Mouse (Mus musculus) intestine, embryonic 15.5 days (tissue): ENCODE data around the gene Hapln4. TPM values are rescaled to one million over a fixed set of nuclear protein-coding genes. Genes with fewer than 3 reads are reported as not detected.

Experiments used
- ATAC-seq: fragments of 200-750 bp; cut with Nextera tagmentation; 2 replicates; pipeline ENCODE4 v1.8.0; 2017; ENCODE audit warnings: moderate TSS enrichment, moderate library complexity
- H3K27ac ChIP-seq: fragments of 300-500 bp; sonication (generic); 2 replicates; pipeline ENCODE4 v1.5.1; 2015; ENCODE audit warnings: mild to moderate bottlenecking, inconsistent platforms
- H3K27me3 ChIP-seq: fragments of 300-500 bp; sonication (generic); replicated peaks from 2 replicates; pipeline ENCODE4 v1.6.1; 2015; ENCODE audit warnings: inconsistent platforms
- H3K36me3 ChIP-seq: fragments of 300-500 bp; sonication (generic); 2 replicates; pipeline ENCODE4 v1.6.1; 2015; ENCODE audit warnings: inconsistent platforms
- H3K4me1 ChIP-seq: fragments of 300-500 bp; sonication (generic); replicated peaks from 2 replicates; pipeline ENCODE4 v1.6.1; 2015; ENCODE audit warnings: inconsistent platforms
- H3K4me2 ChIP-seq: fragments of 300-500 bp; sonication (generic); replicated peaks from 2 replicates; pipeline ENCODE4 v1.6.1; 2015; ENCODE audit warnings: mild to moderate bottlenecking, inconsistent platforms
- H3K4me3 ChIP-seq: fragments of 300-500 bp; sonication (generic); replicated peaks from 2 replicates; pipeline ENCODE4 v1.5.1; 2015; ENCODE audit warnings: inconsistent platforms
- H3K9ac ChIP-seq: fragments of 300-500 bp; sonication (generic); 2 replicates; pipeline ENCODE4 v1.6.1; 2015; ENCODE audit warnings: inconsistent platforms
- H3K9me3 ChIP-seq: fragments of 300-500 bp; sonication (generic); 2 replicates; pipeline ENCODE4 v1.6.1; 2016; ENCODE audit warnings: inconsistent platforms
- WGBS: fragments of 180-500 bp; shearing (Covaris S2); methylation state at CpG from one replicate; pipeline ENCODE4 v1.1.7; 2015; 5-methylcytosine and 5-hydroxymethylcytosine counted together
- polyA plus RNA-seq: library from polyadenylated mRNA; unstranded; fragments of >200 nt; fragmentation: Nextera tagmentation; extraction: Ambion mirVana; gene quantifications from 2 replicates; pipeline ENCODE4 v1.2.1, GENCODE M21; 2015

Gene Hapln4
- polyA plus RNA-seq, 1 experiment from 2014 or later, result 0.06 TPM

DNA sequence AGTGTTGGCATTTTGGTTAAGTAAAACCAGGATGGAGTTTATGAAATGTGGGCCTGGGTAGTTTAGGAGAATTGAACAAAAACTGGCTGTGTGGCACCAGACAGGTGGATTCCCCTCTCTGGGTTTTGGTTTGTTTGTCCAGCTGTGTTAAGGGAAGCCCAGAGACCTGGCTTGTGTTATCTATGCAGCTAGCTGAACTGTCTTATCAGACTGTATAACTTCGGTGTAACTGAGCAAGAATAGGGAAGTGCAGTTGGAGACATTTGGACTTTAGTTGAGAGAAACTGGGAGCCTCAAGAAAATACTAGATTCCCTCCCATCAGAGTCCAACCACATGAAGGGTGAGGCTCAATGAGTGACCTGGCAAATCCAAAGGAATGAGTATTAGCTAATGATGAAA is 9.6 kb upstream of the Hapln4 start:
- Histone ChIP-seq H3K4me2 (peak overlapping the region; percentile 55), H3K36me3 (peaks cover 4% of the 10 kb centered on the region; the same call in 1 of the 2 replicates), H3K27me3 (no peaks in the 10 kb centered on the region), H3K9me3 (no peaks in the 10 kb centered on the region), H3K27ac (peak overlapping the region; percentile 57), H3K4me1 (peaks cover 4% of the 10 kb centered on the region), H3K9ac (no peak overlapping the region), H3K4me3 (no peak overlapping the region)
- WGBS, result 58% methylated on average over 1 of the region's 1 CpGs
- peak; percentile 64 for ATAC-seq

DNA sequence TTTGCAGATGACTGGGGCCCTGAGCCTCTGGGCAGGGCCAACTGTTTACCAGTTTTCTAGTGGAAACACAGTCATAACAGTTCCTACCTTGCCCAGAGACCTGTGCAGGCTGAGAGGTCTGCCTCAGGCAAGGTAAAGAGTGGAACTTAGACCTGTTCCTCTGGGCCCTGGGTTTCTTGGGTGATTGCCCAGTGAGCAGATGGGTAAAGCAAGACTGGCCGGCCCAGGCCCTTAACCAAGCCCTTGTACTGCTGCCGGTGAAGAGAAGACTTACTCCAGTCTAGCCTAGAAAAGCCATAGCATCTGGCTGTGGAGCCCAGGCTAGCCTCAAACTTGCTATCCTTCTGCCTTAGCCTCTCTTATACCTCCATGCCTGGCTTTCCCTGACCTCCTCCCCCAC is 1.3 kb upstream of the Hapln4 start:
- Histone ChIP-seq H3K27ac (no peak overlapping the region), H3K4me3 (no peak overlapping the region), H3K4me1 (peaks cover 14% of the 10 kb centered on the region), H3K36me3 (no peaks in the 10 kb centered on the region), H3K9ac (no peak overlapping the region), H3K9me3 (no peaks in the 10 kb centered on the region), H3K27me3 (peaks cover 55% of the 10 kb centered on the region), H3K4me2 (no peak overlapping the region)
- ATAC-seq, result no peak
- WGBS, result 88% methylated on average over 2 of the region's 2 CpGs

DNA sequence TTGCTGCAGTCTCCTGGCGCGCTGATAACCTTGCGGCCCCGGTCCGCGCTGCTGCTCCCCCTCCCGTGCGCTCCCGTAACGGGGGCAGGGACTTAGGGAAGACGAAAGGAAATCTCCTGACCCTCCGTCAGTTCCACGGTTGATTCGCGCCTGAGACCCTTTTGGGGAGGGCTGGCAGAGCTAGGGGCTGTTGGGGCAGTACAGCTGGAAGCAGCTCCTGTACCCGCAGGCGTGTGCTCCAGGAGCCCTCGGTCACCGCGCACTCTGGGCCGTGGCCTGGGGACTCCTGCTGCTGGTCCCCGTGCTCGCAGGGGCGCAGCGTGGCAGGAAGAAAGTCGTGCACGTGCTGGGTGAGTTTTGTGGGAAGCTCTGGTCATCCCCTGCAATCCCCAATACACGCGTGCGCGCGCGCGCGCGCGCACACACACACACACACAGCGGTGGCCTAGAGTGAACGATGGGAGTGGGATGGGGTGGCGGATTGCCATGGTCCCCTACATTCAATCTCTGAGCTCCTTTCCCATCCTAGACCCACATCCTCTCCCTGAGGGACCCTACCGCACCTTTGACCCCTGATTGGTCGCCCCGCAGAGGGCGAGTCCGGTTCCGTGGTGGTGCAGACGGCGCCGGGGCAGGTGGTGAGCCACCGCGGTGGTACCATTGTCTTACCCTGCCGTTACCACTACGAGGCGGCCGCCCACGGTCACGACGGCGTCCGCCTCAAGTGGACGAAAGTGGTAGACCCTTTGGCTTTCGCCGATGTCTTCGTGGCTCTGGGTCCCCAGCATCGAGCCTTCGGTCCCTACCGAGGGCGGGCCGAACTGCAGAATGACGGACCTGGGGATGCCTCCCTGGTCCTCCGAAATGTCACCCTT is 1.2 kb downstream of the Hapln4 start:
- ATAC-seq, result no peak
- Histone ChIP-seq H3K27me3 (peaks cover 79% of the 10 kb centered on the region), H3K36me3 (no peaks in the 10 kb centered on the region), H3K4me1 (peaks cover 23% of the 10 kb centered on the region), H3K9me3 (no peaks in the 10 kb centered on the region), H3K27ac (no peak overlapping the region), H3K4me2 (peak overlapping the region; percentile 68), H3K4me3 (peak overlapping the region; percentile 28), H3K9ac (0 out of 2 replicates have a peak overlapping the region, but pooled peaks have one; percentile 16)
- WGBS, result 2% methylated on average over 63 of the region's 71 CpGs

DNA sequence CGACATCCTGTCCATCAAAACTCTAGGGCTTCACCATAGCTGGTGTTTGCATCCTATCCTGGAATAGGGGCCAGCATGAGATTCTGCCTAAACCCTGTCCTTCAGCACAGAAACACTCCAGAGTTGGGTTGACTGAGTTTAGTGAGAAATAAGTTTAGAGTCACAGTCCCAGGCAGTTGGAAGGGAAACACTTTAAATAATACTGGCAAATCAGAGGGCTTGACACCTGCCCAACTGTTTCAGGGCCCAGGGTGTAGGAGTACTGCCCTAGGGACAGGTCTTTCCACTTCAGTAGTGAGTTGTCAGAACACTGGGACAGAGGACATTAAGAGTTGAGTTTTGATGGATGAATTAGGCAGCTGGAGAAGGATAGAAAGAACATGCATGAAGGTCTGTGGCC is 2.9 kb downstream of the Hapln4 start:
- Histone ChIP-seq H3K36me3 (no peaks in the 10 kb centered on the region), H3K4me3 (no peak overlapping the region), H3K9ac (no peak overlapping the region), H3K4me2 (no peak overlapping the region), H3K27me3 (peaks cover 96% of the 10 kb centered on the region), H3K27ac (no peak overlapping the region), H3K4me1 (peaks cover 23% of the 10 kb centered on the region), H3K9me3 (no peaks in the 10 kb centered on the region)
- 42% methylated on average over 1 of the region's 1 CpGs for WGBS
- no peak for ATAC-seq

DNA sequence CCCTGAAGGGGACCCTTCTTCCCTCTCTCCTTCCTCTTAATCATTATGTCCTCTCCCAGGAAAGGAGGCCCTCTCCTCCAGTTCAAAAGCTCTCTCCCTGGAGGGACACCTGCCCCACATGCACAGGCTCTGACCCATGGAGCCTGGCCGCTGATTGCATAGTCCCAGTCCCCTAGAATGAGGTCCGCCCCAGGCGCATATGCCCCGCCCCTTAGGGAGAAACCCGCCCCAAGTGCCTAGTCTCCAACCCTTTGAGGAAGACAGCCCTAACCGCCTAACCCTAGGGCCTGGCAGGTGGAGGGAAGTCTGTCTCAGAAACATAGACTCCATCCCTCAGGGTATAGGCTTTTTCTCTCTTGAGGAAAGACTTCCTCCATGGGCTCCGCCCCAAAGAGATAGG is 4.0 kb downstream of the Hapln4 start:
- Histone ChIP-seq H3K9ac (no peak overlapping the region), H3K27me3 (peaks cover 89% of the 10 kb centered on the region), H3K36me3 (no peaks in the 10 kb centered on the region), H3K4me2 (no peak overlapping the region), H3K9me3 (no peaks in the 10 kb centered on the region), H3K4me1 (peaks cover 23% of the 10 kb centered on the region), H3K27ac (no peak overlapping the region), H3K4me3 (no peak overlapping the region)
- ATAC-seq, result 0 out of 2 replicates have a peak, but pooled peaks have one; percentile 11
- 2% methylated on average over 7 of the region's 7 CpGs for WGBS

DNA sequence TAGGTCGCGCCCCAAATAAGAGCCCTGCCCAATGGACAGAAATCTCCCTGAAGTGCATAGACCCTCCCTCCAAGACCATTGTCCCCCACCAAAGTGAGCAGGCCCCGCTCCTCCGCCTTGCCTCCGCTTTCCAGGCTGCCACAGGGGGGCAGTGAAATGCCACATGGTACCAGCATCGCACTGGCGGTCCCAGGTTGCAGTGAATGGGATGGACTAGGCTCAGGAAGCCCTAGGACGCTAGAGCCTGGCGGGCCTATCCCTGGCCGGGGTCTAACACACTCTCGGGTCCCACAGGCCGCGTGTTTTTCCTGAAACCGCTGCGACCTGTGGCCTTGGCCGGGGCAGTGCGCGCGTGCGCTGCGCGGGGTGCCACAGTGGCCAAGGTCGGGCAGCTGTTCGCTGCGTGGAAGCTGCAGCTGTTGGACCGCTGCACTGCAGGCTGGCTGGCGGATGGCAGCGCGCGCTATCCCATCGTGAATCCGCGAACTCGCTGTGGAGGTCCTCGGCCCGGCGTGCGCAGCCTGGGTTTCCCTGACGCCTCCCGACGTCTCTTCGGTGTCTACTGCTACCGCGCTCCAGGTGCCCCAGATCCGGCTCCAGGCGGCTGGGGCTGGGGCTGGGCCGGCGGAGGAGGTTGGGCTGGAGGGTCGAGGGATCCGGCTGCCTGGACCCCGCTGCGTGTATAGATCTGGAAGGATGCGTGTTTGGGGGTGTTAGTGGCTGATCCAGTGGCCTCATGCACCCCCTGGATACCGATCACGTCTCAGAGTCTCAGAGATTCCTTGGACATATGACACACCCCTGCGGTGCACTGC is 4.8 kb downstream of the Hapln4 start:
- H3K9ac ChIP-seq, result no peak overlapping the region
- H3K4me1 ChIP-seq, result peaks cover 23% of the 10 kb centered on the region
- no peaks in the 10 kb centered on the region for H3K9me3 ChIP-seq
- WGBS, result 4% methylated on average over 56 of the region's 56 CpGs
- peak overlapping the region; percentile 25 for H3K4me3 ChIP-seq
- no peak overlapping the region for H3K27ac ChIP-seq
- no peaks in the 10 kb centered on the region for H3K36me3 ChIP-seq
- peak; percentile 52 for ATAC-seq
- peaks cover 82% of the 10 kb centered on the region for H3K27me3 ChIP-seq
- peak overlapping the region; percentile 63 for H3K4me2 ChIP-seq

DNA sequence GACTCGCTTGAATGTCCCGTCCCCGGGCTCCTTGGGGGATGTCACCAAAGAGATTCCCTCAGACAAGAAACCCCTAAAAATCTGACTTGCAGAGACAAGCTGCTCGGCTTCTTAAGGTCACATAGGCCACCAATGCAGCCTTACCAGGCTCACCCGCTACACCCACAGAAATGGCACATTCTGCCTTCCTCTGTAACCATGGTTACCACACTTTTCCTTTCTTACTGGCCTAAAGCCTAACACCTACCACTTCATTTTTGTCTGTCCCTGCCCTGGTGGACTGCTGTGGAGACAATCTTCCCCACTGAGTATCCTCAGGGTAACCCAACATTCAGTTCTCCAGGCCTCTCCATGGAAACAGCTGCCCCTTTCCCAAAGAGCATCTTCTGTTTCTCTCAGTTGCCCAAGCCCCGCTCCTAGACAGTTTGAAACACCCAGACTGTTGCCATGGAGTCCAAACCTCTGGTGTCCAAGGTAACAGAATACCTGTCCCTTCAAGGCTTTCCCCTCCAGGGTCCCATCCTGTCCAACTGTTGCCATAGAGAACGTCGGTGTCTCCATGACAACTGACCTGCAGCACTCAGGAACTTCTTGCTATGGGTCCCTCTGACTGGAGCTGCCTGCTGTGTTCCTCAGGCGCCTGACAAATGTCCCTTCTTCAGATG is 6.2 kb downstream of the Hapln4 start:
- no peak for ATAC-seq
- H3K4me1 ChIP-seq, result peaks cover 13% of the 10 kb centered on the region
- peaks cover 72% of the 10 kb centered on the region for H3K27me3 ChIP-seq
- no peak overlapping the region for H3K27ac ChIP-seq
- no peaks in the 10 kb centered on the region for H3K36me3 ChIP-seq
- H3K4me2 ChIP-seq, result no peak overlapping the region
- WGBS, result 60% methylated on average over 9 of the region's 9 CpGs
- no peak overlapping the region for H3K4me3 ChIP-seq
- H3K9ac ChIP-seq, result no peak overlapping the region
- no peaks in the 10 kb centered on the region for H3K9me3 ChIP-seq

DNA sequence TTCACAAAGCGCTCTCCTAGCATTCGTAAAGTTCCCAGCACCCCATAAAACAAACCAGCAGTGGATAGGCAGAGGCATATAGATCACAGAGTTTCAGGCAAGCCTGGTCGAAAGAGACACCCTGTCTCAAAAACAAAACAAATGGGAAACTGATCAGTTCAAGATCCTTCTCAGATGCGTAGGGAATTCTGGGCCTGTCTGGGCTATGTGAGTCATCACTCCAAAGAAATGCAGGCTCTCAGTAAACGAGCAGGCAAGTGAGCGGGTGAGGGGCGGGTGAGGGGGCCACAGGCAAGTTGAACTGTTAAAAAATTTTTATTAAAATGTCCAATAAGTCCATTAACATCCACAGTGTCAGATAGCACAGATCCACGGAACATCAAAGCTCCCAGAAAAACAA is 9.5 kb downstream of the Hapln4 start:
- Histone ChIP-seq H3K4me3 (no peak overlapping the region), H3K27me3 (peaks cover 45% of the 10 kb centered on the region), H3K9me3 (0 out of 2 replicates have a peak, but pooled peaks cover under 1% of the 10 kb centered on the region), H3K4me1 (peaks cover 6% of the 10 kb centered on the region), H3K9ac (no peak overlapping the region), H3K36me3 (no peaks in the 10 kb centered on the region), H3K4me2 (no peak overlapping the region), H3K27ac (no peak overlapping the region)
- ATAC-seq, result no peak
- 54% methylated on average over 8 of the region's 8 CpGs for WGBS

DNA sequence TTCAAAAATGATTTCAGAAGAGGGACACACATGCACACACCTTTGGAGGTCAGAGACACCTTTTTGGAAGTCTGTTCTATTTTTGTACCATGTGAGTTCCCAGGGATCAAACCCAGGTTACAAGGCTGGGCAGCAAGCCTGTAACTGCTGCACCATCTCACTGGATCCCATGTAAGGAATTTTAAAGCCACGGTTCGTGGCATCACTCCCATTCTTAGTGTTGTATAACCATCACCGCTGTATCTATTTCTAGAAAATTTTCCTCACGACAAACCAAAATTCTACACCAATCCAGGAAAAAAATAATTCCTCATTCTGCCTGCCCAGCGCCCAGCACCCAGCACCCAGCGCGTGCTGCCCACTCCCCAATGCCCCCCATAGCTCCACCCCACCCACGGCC is 16.0 kb downstream of the Hapln4 start:
- H3K4me2 ChIP-seq, result no peak overlapping the region
- peaks cover 7% of the 10 kb centered on the region for H3K27me3 ChIP-seq
- H3K9ac ChIP-seq, result no peak overlapping the region
- no peak overlapping the region for H3K4me3 ChIP-seq
- WGBS, result 70% methylated on average over 8 of the region's 8 CpGs
- H3K36me3 ChIP-seq, result no peaks in the 10 kb centered on the region
- H3K9me3 ChIP-seq, result 0 out of 2 replicates have a peak, but pooled peaks cover 2% of the 10 kb centered on the region
- H3K4me1 ChIP-seq, result no peaks in the 10 kb centered on the region
- H3K27ac ChIP-seq, result no peak overlapping the region
- no peak for ATAC-seq

DNA sequence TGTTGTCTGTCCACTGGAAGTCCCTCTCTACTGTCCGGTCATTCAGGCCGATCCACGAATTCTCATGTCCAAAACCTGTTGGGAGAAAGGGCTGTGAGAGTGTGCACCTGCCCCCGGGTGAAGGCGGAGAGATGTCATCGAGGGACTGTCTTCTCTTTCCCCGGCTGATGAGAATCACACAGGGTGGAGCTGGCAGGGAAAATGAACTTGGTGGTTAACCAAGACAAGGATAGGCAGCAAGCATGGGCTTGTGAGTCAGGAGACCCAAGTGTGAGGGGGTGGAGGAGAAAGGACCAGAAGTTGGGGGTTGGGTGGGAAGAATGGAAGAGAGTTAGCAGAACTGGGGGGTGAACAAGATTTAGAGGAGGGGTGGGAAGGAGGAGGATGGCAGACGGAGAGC is 17.0 kb downstream of the Hapln4 start:
- ATAC-seq, result no peak
- 0 out of 2 replicates have a peak, but pooled peaks cover 2% of the 10 kb centered on the region for H3K9me3 ChIP-seq
- no peak overlapping the region for H3K4me2 ChIP-seq
- no peaks in the 10 kb centered on the region for H3K36me3 ChIP-seq
- no peak overlapping the region for H3K27ac ChIP-seq
- 0 out of 2 replicates have a peak, but pooled peaks cover under 1% of the 10 kb centered on the region for H3K27me3 ChIP-seq
- WGBS, result 84% methylated on average over 8 of the region's 8 CpGs
- H3K4me1 ChIP-seq, result no peaks in the 10 kb centered on the region
- H3K4me3 ChIP-seq, result no peak overlapping the region
- no peak overlapping the region for H3K9ac ChIP-seq

DNA sequence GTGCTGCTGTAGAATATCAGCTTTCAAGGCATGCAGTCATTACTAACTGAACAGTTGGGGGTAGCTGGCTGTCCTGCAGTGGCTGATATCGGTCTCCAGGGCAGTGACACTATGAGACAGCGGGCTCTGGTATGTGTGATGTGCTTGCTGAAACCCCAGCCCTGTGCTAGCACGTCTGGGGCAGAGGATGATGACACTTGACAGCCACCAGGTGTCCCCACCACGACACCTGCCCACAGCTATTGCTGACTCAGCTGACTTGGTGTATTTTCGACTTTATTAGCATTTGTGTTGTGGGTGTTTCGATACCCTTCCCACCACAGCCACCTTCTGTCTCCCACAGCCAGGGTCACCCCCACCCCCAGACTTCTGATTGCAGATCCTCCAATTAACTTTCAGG is 21.2 kb downstream of the Hapln4 start:
- H3K9me3 ChIP-seq, result no peaks in the 10 kb centered on the region
- no peak overlapping the region for H3K4me3 ChIP-seq
- H3K36me3 ChIP-seq, result no peaks in the 10 kb centered on the region
- no peak overlapping the region for H3K9ac ChIP-seq
- no peaks in the 10 kb centered on the region for H3K4me1 ChIP-seq
- no peak overlapping the region for H3K27ac ChIP-seq
- peaks cover 5% of the 10 kb centered on the region for H3K27me3 ChIP-seq
- peak; percentile 63; the same call in 1 of the 2 replicates for ATAC-seq
- H3K4me2 ChIP-seq, result no peak overlapping the region
- 13% methylated on average over 6 of the region's 6 CpGs for WGBS

DNA sequence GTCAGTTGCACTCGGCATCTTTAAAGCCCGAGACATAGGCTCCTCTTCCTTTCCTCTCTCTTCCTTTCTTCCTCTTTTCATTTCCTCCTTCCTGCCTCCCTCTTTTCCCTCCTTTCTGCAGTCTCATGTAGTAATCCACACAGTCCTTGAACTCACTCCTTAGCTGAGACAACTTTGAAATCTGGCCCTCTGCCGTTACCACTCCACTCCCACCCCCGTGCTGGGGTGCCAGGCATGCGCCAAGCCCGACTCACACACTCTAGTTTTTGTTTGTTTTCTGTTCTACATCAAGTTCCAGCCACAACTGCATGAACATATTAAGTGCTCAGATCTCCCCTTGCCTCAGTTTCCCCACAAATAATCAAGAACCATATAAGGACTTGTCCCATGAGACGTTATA is 21.7 kb downstream of the Hapln4 start:
- Histone ChIP-seq H3K36me3 (no peaks in the 10 kb centered on the region), H3K27me3 (peaks cover 9% of the 10 kb centered on the region), H3K4me1 (no peaks in the 10 kb centered on the region), H3K9me3 (no peaks in the 10 kb centered on the region), H3K27ac (no peak overlapping the region), H3K9ac (no peak overlapping the region), H3K4me2 (no peak overlapping the region), H3K4me3 (no peak overlapping the region)
- ATAC-seq, result no peak
- 74% methylated on average over 7 of the region's 7 CpGs for WGBS
